Mouse (Mus musculus): ENCODE results near the gene Ak2. TPM values are rescaled to one million over a fixed set of nuclear protein-coding genes. Genes with fewer than 3 reads are reported as not detected.
A peak's percentile ranks its signal among the peaks of the same experiment; 100 is the strongest.

Gene Ak2
- total RNA-seq (2012; rRNA removed) (269 and 278 TPM in 2 replicates), total RNA-seq (2014; rRNA removed) (280 and 293 TPM in 2 replicates), polyA plus RNA-seq (2012; ENCODE audit: insufficient read length, low read depth) (343 and 363 TPM in 2 replicates)

DNA sequence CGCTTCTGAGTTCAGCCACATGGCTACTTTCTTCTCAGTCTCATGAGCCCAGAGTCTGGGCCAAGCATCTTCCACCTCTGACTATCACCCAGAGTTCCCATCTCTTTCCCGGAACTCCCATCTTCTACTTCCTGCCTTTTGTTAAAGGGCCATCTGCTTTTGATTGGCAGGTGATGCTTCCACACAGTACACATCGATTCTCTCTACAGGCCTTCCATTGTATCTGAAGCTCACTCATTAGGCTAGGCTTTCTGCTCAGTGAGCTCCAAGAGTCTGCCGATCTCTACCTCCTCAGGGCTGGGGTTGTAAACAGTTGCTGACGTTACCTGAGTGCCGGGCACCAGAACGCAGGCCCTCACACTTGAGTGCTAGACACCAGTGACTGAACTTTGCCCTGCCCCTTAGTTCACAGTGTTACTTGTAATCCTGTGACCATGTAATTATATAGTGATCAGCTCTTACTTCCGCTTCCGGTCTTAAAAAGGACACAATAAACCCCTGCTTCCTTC is at the start of gene Ak2:
Gene Ak2 (plus strand): TSS at position 459 of the 509 bp plus-strand sequence.
- peak within 1 kb of the TSS in 1 of 3 experiments; percentile 23 for H3K4me3 ChIP-seq (replicated peaks in 1 of 3; ENCODE audit: low read depth in 2 of 3, low read length in 2 of 3, poor library complexity in 1 of 3)
- no peak for DNase-seq (ENCODE audit: extremely low read depth)
- H3K27me3 ChIP-seq (replicated peaks), result peaks cover 3% of the 10 kb centered on the region
- no peak within 1 kb of the TSS for H3K27ac ChIP-seq (ENCODE audit: insufficient read depth, low read depth)
- peaks cover 29% of the 10 kb centered on the region for H3K79me2 ChIP-seq (replicated peaks; ENCODE audit: control insufficient read depth, extremely low read depth, insufficient read depth, poor library complexity, severe bottlenecking)
- no peaks in the 10 kb centered on the region for H3K9me3 ChIP-seq (replicated peaks; ENCODE audit: low read length)
- peaks cover 7 to 21% of the 10 kb centered on the region in 2 experiments for H3K36me3 ChIP-seq (replicated peaks in 1 of 2; ENCODE audit: control insufficient read depth in 1 of 2, insufficient read depth in 1 of 2, low read length in 1 of 2)
- dilution Hi-C loops (cut with MboI; ENCODE audit: extremely low pct_ligation_motif_present, extremely low pct_unique_long_range_greater_than_20kb, low sequenced_read_pairs) (no loop called here), in situ Hi-C loops (cut with MboI; ENCODE audit: low pct_ligation_motif_present, low pct_unique_long_range_greater_than_20kb, low sequenced_read_pairs) (no loop called here)
- peaks cover 7 to 31% of the 10 kb centered on the region in 2 experiments for H3K4me1 ChIP-seq (ENCODE audit: control insufficient read depth in 1 of 2, insufficient read depth in 2 of 2)
- peak within 1 kb of the TSS; percentile 11; the same call in 1 of the 2 replicates for H3K9ac ChIP-seq (ENCODE audit: insufficient read depth, low read depth)
- no peak for TF ChIP-seq RCOR1 (conservative IDR thresholded peaks at IDR 0.05; ENCODE audit: low read depth, low read length)
- no peak for TF ChIP-seq USF1 (IDR thresholded peaks at IDR 0.05; ENCODE audit: low read depth, low read length)
- TF ChIP-seq NRF1 (IDR thresholded peaks at IDR 0.05; ENCODE audit: low read depth, low read length), result no peak
- no peak for TF ChIP-seq CHD2 (IDR thresholded peaks at IDR 0.05; ENCODE audit: low read length)
- no peak for TF ChIP-seq TBP (conservative IDR thresholded peaks at IDR 0.05; ENCODE audit: low read depth, low read length)
- no peak for TF ChIP-seq POLR2AphosphoS2 (IDR thresholded peaks at IDR 0.05; ENCODE audit: low read depth, low read length)
- TF ChIP-seq TCF12 (IDR thresholded peaks at IDR 0.05; ENCODE audit: low read depth, low read length), result no peak
- no peak for TF ChIP-seq MEF2A (IDR thresholded peaks at IDR 0.05; ENCODE audit: borderline replicate concordance, low read depth, low read length)
- TF ChIP-seq KAT2A (IDR thresholded peaks at IDR 0.05; ENCODE audit: insufficient replicate concordance, low read length), result no peak
- TF ChIP-seq ELF1 (IDR thresholded peaks at IDR 0.05; ENCODE audit: low read depth, low read length), result no peak
- TF ChIP-seq EP300 (IDR thresholded peaks at IDR 0.05; ENCODE audit: low read length), result no peak
- TF ChIP-seq BHLHE40 (IDR thresholded peaks at IDR 0.05; ENCODE audit: low read depth, low read length), result no peak
- TF ChIP-seq UBTF (IDR thresholded peaks at IDR 0.05; ENCODE audit: low read depth, low read length), result no peak
- no peak for TF ChIP-seq ZC3H11A (IDR thresholded peaks at IDR 0.05; ENCODE audit: low read depth, low read length)
- no peak for TF ChIP-seq MXI1 (IDR thresholded peaks at IDR 0.05; ENCODE audit: low read depth, low read length)
- H3K4me2 ChIP-seq (ENCODE audit: insufficient read depth, low read depth, poor library complexity, severe bottlenecking), result 0 out of 2 replicates have a peak within 1 kb of the TSS, but pooled peaks have one; percentile 27

GRCm38 (mm10) chr4:128942346-128942745 is 49.4 kb upstream of the Ak2 start:
- Histone ChIP-seq H3K79me2 (replicated peaks; ENCODE audit: control insufficient read depth, extremely low read depth, insufficient read depth, poor library complexity, severe bottlenecking) (no peaks in the 10 kb centered on the region), H3K9me3 (replicated peaks; ENCODE audit: low read length) (peaks cover 8% of the 10 kb centered on the region), H3K27ac (ENCODE audit: insufficient read depth, low read depth) (no peak overlapping the region), H3K4me1 (ENCODE audit: control insufficient read depth in 1 of 2, insufficient read depth in 2 of 2) (no peaks in the 10 kb centered on the region), H3K36me3 (replicated peaks in 1 of 2; ENCODE audit: control insufficient read depth in 1 of 2, insufficient read depth in 1 of 2, low read length in 1 of 2) (no peaks in the 10 kb centered on the region), H3K4me2 (ENCODE audit: insufficient read depth, low read depth, poor library complexity, severe bottlenecking) (no peak overlapping the region), H3K4me3 (replicated peaks in 1 of 3; ENCODE audit: low read depth in 2 of 3, low read length in 2 of 3, poor library complexity in 1 of 3) (no peak overlapping the region), H3K9ac (ENCODE audit: insufficient read depth, low read depth) (no peak overlapping the region), H3K27me3 (replicated peaks) (peaks cover 2% of the 10 kb centered on the region)
- in situ Hi-C loops (cut with MboI; ENCODE audit: low pct_ligation_motif_present, low pct_unique_long_range_greater_than_20kb, low sequenced_read_pairs), result loop anchor here (10.0 kb wide), 1 partner anchor 228 kb away; no protein-coding TSS in a partner anchor
- no peak for DNase-seq (ENCODE audit: extremely low read depth)
- dilution Hi-C loops (cut with MboI; ENCODE audit: extremely low pct_ligation_motif_present, extremely low pct_unique_long_range_greater_than_20kb, low sequenced_read_pairs), result no loop called here
- TF ChIP-seq MXI1 (IDR thresholded peaks at IDR 0.05; ENCODE audit: low read depth, low read length) (no peak), ELF1 (IDR thresholded peaks at IDR 0.05; ENCODE audit: low read depth, low read length) (no peak), HCFC1 (IDR thresholded peaks at IDR 0.05; ENCODE audit: low read depth, low read length) (no peak), SMC3 (IDR thresholded peaks at IDR 0.05; ENCODE audit: low read depth, low read length) (no peak), JUND (conservative IDR thresholded peaks at IDR 0.05; ENCODE audit: low read depth, low read length) (no peak), GABPA (IDR thresholded peaks at IDR 0.05; ENCODE audit: insufficient replicate concordance, low read depth, low read length) (no peak), IRF4 (IDR thresholded peaks at IDR 0.05; ENCODE audit: low read depth, low read length) (no peak), MEF2A (IDR thresholded peaks at IDR 0.05; ENCODE audit: borderline replicate concordance, low read depth, low read length) (no peak), TCF12 (IDR thresholded peaks at IDR 0.05; ENCODE audit: low read depth, low read length) (no peak), USF1 (IDR thresholded peaks at IDR 0.05; ENCODE audit: low read depth, low read length) (no peak), NRF1 (IDR thresholded peaks at IDR 0.05; ENCODE audit: low read depth, low read length) (no peak)

All from CH12.LX (cell line).